Mouse (Mus musculus) heart, postnatal 4 days (tissue): ENCODE data around the gene Fxyd1. TPM values are rescaled to one million over a fixed set of nuclear protein-coding genes. Genes with fewer than 3 reads are reported as not detected.
A peak's percentile ranks its signal among the peaks of the same experiment; 100 is the strongest.

Experiments used
- DNase-seq: peaks from one replicate; pipeline ENCODE4 v3.0.0; 2021
- total RNA-seq, 2 experiments: library from RNA; stranded (reverse); gene quantifications; 2 replicates each; pipeline ENCODE4 v1.2.3; 2021

Gene Fxyd1
- total RNA-seq = 100 to 1,000 TPM; 646 to 728 TPM

DNA sequence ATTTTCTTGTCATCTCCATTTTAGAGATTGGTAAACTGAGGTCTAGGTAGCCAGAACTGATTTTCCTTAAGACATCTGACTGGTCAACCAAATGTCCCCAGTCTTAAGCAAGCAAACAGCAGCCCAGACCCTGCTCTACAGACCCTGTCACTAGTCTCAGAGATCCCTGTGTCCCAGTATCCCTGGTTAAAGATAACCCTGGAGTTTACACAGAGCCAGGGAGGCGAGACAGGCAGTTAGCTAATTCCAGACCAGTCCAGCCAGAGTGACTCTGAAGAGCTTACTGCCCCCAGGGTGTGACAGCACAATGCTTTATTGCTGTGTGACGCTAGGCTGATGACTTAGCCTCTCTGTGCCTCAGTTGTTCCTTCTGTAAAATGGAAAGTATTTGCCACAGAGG, at the start of gene Fxyd1:
TSS of gene Fxyd1 (minus strand) at position 129 of the 400 bp plus-strand sequence.
- no peak for DNase-seq

DNA sequence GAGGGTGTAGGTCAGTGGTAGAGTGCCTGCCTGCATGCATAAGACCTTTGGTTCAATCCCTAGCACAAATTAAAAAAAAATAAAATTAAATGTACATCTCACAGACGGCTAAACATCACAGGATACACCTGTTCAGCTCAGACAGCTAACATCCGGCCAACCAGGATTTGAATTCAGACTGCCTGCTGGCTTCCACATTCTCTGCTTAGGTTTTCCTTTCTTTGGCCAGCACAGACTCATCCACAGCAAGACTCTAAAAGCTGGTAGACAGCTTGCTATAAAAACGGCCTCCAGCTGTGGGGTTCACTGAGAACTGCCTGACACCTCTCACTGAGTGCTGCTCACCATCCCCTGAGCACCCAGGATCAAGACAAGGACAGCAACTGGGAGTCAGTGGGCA, 49.2 kb upstream of the Fxyd1 start:
- DNase-seq = no peak

DNA sequence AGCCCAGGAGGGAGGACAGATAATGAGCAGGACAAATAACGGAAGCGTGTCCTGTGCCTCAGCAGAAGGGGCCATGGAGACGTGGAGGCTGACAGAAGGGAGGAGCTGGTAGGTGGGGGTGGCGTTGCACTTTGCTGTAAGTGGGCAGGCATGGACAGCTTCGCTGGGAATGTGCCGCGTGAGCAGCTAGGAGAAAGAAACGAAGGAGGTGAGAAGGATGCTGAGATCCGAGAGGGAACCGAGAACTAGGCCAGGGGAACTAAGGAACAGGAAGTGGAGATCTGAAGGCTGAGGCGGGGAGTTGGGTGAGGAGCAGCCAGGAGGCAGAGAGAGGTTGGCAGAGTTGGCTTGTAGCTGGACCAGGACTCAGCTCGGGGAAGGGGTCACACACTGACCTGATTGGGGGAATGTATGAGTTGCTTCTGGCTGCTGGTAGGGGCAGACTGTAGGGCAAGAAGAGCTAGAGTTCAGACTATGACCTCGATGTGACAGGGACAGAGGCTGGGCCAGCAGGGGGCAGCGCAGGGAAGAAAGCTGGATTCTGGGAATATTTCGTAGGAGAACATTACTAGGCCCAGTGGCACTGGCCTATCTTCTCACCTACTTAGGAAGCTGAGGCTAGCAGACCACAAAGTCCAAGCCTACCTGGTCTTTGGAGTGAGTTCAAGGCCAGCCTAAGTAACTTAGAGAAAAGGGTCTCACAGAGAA, 48.2 kb upstream of the Fxyd1 start:
- peak; percentile 82 for DNase-seq

DNA sequence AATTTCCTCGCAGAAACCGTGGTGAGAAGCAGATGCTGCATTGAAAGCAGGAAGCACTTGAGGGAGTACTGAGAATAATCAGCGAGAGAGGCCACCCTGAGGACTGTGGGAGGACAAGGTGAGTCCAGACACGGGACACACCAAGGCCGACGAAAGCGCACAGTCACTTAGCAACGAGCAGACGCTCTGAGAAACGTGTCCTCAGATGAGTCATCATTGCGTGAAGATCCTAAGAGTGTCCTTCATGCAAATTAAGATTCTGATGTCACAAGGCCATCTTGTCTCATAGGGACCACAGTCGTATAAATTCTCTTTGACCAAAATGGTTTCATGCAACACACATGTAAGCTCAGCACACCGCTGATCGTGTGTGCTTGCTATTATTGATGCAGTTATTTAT, 43.8 kb upstream of the Fxyd1 start:
- DNase-seq = no peak

DNA sequence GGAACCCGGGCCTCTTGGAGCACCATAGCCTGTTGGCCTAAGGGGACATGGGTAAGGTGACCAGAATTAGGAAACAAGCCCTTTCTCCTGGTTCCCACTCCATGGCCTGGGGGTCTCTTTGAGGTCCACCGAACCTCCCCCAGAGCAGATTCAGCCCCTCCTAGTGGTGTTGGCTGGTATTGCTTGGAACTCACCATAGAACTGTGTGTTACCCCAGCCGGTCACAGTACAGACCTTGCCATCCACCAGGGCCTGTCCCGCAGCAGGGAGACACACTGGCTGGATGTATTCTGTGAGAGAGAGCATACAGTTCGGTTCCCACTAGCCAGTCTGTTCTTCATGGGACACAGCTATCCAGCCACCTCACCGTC, 42.6 kb upstream of the Fxyd1 start:
- no peak for DNase-seq

DNA sequence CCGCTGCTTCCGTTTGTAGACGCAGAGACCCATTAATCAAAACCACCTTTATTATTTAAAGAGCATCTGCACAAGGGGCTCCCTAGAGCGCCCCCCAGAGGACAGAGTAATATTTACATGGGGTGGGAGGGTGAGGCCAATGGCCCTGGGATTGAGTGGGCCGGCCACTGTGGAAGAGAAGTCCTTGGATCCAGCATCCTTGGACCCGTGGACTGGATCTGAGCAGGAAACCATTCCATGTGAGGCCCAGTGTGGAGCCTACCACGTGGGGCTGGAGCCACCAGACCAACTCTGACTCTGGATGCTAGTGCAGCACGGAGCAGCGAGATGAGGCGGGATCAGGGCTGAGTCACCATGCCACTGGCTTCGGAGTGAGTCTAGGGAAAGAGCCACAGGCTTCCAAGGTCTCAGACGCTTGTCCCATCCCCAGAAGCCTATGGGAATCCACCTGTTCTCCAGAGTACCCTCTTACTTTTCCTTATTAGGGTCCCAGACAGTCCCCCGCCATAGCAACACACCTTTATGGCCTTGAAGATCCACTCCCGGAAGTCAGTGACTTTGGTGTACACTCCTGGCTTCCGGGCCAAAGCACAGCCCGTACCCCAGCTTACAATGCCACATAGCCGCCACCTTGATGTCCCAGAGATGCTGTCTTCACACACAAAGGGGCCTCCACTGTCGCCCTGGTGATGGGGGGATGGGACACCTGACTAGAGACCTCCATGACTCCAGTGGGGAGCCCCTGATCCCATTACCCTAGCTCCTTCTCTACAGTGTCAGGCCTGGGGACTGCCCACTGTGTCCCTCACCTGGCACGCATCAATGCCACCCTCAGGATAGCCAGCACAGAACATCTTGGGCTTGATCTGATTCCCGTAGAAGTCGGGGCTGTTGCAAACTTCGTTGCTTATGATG, 42.0 kb upstream of the Fxyd1 start:
- peak; percentile 47 for DNase-seq

DNA sequence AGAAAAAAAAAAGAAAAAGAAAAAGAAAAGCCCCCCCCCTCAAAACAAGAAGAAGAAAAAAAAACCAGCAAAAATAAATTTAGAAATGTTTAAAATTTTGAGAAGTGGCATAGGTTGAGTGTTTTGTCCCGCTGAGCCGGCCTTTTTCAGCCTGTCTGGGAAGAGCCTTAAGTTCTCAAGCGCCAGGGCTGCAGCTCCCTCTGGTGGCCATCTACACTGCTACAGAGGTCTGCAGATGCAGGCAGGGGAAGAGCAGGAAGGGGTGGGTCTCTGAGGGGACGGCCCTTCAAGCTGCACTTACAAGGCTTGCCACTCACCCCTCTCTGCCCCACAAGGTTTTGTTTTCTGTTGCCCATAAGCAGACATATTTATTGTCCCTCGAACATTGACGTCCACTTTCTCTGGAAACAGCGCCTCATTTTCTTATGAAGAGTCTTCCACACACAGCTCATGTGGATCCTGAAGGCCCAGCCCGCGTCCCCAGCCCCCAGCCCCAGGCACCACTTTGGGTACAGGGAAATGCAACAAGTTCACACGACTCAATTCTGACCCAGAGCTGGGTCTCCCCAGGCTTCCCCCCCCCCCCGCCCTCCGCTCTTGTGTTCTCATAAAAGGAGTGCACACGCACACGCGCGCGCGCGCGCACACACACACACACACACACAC, 40.7 kb upstream of the Fxyd1 start:
- DNase-seq = peak; percentile 95

DNA sequence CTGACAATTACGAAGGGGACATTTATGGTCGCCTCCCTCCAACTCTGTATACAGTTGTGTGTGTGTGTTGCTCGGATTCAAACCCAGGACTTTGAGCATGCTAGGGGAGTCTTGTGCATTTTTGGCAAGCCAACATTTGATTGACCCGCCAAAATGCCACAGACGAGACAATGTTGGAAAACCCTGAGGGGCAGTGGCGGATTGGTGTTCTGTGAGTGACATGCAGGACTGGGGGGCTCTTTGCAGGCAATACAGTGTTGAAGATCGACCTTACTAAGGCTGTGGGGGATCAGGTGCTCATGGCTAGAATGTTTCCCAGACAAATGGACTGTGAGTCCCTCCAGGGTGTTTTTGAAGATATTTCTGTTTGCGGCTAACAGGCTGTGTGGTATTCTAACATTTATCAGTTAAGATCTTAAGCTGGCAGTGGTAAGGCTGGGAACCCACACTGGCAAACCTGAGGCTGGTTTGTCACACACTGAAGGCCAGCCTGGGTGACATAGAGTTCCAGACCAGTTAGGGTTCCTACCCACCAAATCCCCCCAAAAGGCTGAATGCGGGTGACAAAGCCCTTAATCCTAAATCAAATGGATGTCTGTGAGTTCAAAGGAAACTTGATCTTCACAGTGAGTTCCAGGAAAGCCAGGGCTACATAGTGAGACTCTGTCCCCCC, 40.0 kb upstream of the Fxyd1 start:
- no peak for DNase-seq

DNA sequence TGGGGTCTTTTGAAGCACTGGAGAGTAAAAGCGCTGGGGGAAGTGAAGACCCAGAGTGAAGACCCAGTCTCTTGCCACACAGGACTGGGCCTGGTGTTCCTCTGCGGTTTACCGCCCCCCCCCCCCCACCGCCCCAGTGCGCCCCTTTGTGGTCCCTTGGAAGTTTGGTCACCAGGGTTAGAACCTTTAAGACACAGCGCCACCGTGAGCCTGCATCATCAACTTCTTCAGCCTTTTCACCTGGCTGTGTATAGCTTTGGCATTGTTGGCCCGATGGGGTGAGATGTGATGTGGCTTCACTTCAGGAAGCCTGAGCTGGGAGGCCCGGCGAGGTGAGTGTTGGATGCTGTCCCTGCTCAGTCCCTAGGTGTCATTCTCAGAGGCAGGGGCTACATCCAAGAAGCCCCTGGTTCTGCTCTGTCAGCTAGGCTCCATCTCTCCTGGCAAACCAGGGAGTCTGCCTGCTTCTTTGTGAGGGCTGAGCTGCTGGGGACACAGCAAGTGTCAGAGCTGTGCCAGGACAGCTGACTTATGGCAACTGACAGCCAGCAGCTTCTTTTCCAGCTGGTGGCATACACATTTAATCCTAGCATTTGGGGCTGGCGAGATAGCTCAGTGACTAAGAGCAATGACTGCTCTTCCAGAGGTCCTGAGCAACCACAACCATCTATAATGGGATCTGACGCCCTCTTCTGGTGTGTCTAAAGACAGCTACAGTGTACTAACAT, 37.9 kb upstream of the Fxyd1 start:
- DNase-seq = no peak

DNA sequence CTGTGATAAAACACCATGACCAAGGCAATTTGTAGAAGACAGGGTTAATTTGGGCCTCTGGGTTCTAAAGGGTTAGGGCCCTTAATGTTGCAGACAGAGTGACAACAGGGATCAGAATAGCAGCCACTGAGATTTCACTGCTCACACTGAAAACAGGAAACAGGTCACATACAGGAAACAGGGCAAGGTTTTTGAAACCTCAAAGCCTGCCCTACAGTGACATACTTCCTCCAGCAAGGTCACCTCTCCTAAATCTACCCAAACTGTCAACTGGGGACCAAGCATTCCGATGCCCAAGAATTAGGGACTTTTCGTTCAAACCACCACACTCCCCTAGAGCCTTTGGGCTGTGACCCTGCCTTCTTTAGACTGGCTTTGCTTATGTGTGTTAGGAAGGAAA, 32.7 kb upstream of the Fxyd1 start:
- DNase-seq = no peak

DNA sequence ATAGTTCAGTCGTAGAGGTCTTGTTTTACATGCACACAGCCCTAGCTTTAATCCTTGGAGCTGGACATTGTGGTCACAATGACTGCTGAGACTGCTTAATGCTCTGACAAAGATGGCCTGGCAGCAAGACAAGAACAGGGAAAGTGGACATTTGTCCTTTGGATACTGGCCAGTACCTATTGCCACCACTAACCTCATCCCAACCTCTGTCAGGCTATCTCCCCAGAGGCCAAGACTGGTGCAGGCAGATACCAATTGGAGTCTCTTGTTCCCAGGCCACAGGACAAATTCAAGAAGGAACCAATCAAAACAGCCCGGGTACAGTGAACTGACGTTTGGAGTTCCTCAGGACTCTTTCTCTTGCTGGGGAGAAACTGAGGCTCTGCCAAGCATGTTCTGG, 31.2 kb upstream of the Fxyd1 start:
- no peak for DNase-seq

DNA sequence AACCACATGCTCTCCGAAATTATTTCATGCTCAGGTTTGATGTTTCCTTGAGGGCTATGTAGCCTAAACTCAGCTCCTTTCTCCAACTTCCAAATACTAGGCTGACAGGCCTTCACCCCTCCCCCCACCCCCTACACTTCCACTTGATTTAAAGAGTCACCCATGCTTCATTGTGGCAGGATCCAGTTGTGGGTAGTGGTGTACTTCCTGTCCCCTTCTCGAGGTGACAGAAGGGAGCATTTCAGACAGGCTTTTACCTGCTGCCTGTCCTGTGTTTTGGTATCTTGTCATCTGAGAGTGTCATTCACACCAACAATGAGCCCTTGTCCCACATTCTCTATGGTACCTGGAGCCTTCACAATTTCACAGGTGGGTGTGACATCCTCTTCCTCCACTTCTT, 30.3 kb upstream of the Fxyd1 start:
- no peak for DNase-seq

DNA sequence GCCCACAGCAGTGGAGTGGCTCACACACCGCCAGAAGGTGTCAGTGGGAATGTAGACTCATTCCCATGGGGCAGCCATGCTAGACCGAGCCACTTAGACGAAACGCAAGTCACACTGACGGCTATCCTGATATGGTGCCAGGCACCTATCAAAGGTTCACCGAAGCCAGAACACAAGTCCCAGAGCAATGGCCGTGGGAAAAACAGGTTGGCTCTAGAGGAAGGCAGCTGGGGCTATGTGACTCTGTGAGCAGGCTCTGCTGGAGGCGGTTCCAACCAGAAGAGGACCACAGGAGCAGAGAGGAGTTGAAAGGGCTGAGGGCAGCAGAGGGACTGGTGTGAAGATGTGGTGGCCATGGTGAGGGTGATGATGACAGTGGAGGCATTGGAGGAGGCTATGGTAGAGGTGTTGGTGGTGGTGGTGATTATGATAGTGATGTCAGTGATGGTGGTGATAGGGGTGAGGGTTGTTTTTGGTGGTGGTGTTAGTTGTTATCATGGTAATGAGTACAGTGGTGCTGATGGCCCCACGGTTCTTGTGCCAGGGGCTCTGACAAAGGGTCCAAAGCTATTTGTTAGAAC, 29.3 kb upstream of the Fxyd1 start:
- no peak for DNase-seq

DNA sequence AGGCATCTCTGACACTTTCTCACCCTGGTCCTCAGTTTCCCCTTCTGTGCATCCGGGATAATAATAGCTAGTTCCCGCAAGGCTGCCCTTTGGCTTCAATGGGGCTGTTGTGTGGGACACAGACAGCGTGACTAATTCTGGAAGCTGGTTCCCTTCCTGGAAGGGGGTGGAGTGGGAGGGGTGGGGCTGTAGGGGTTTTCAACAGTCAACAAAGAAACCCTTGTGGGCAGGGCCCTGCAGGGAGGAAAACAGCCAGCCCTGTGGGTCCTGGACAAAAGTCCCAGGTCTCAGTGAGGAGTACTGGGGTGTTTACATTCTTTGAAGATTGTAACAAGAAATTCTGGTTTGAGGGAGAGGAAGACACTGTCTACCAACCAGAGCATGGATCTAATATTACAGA, 28.2 kb upstream of the Fxyd1 start:
- peak; percentile 46 for DNase-seq

DNA sequence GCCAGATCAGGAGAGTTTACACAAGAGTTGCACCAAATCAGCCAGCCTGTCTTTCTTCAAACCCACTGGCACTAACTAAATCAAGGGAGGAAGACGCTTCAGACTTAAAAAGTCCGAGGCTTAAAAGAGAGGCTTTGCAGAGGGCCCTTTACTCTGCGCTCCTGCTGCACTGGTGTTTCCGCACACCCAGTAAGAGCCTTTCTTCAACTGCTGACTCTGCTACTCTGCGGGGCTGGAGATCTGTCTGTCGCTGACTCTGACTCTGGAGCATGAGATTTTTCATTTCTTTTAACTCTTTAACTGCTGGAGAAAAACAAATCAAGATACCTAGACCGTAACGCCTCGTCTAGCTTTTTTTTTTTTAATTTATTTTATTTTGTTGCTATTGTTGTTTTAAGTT, 27.1 kb upstream of the Fxyd1 start:
- no peak for DNase-seq

DNA sequence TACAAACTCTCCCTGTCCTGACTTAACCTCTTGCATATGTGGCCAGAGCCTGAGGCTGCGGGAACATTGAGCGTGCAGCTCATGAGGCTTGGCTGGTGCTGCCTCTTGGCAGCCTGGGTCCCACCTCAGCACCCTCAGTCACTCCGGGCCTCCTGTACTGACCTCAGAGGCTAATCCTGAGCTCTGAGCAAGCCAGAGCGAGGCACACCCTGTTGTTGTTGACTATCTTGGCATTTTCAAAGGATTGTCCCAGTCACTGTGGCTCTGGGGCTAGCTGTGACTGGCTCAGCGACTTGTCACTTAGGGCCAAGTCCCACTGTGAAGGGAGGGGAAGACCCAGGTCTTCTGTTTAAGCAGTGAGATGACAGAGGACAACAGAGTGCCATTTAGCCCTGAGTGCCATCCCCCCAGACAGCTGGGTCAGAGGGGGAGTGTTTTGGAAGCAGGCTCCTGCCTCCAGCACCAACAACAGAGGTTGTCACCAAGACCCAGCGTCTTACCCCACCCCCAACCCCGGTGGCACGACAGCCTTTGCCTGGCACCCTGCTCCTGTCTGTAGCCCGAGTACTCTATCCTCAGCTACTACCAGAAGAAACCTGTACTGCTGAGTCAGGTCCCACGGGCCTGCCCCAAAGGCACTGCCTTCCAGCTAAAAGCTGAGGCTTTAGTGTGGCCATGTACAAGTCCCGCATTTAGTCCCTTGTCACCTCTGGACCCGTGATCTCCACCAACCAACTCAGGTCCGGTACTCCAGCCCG, 26.0 kb upstream of the Fxyd1 start:
- DNase-seq = peak; percentile 73

DNA sequence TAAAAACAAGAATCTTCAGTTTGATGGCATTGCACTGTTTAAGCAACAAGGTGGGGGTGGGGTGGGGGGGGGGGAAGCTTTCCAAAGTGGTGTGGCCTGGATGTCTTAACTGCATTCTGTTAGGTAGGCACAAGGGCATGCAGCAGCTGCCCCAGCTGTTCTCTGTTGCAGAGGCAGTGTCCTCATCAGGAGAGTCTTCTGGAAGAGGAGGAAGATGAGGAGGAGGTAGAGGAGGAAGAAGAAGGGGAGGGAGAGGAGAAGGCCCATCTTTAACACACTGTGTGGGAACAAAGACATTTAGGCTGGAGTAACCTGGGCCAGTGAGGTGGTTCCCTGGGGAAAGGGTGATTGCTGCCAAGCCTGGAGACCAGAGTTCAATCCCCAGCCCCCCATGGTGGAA, 25.1 kb upstream of the Fxyd1 start:
- no peak for DNase-seq

DNA sequence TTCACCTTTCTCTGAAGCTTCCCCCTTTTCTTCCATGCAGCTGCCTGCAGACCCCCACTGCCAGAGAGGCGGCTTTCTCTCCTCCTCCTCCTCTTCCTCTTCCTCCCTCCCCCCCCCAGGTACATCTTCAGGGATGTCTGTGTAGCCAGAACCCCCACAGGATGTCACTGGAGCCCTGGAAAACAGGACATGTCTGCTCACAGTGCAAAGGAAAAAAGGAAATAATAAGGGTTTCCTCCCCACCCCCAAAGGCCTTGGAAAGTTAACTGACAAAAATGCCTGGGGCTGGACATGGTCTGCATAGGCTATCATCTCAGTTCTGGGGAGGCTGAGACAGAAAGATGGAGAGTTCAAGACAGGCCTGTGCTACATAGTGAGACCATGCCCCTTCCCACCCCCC, 24.1 kb upstream of the Fxyd1 start:
- no peak for DNase-seq

DNA sequence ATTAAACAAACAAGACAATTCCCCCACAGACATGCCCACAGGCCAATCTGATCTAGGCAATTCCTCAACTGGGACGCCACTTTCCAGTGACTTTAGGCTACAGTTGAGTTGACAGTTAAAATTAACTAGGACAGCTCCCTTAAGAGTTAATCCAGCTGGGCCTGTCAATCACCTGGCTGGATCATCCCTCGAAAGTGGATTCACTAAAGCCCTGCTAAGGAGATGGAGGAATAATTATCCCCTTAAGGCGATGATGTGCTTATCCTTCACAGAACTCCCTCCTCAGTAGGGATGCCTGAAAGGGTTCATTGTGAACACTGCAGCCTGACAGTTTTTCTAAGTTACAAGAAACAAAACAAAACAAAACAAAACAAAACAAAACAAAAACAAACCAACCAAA, 23.6 kb upstream of the Fxyd1 start:
- DNase-seq = no peak

DNA sequence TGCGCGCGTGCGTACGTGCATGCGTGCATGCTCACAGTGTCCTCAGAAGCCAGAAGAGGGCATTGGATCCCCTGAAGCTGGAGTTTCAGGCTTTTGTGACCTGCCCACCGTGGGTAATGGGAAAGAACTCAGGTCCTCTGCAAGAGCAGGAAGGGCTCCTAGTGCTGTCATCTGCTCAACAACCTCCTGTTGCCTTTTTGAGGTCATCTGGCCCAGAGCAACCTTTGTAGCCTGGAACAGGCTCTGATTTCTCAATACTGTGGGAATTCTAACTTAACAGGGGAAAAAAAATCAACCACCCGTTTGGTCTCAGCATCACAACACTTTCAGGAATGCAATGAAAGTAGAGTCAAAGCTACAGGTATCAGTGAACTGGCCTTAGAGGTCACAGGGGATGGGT, 22.7 kb upstream of the Fxyd1 start:
- no peak for DNase-seq

DNA sequence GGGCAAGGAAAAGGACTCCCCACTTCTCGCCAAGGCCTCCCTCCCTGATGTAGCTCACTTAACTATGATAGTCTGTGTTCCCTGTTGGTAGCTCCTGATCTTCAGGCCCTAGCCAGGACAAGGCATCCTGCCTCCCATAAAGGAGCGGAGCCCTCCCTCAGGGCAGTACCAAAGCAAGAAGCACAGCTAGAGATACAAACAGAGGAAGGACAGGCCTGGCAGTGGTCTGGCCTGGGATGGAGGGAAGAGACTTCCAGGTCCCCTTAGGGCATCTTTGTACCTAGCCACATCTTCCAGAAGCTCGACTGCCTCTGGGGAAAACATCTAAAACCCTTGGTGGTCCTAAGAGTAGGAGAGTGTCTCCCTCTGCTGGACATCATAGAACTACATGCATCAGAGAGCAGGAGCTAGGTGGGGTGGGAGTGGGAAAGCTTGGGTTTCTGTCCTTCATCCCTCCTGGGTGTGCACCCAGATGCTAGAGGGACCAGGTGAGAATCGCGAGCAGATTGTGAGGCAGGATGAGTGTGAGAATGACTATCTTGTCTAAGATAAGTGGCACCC, 21.0 kb upstream of the Fxyd1 start:
- peak; percentile 62 for DNase-seq
